ENCODE assay signal across 22 mouse cellular contexts in genomic region chr17:49346701-49347100, GRCm38 (mm10).
DNase-seq lines count a peak whose midpoint lies in the region; ATAC-seq and TF ChIP-seq lines count a peak whose summit lies in the region.
"Had no signal": no experiment of that assay in that cellular context is flagged by ENCODE, and none has a peak within 500 bp of the region (broad histone marks: within the 10 kb centered on the region; RNA-seq: fewer than 3 reads in every experiment).

No protein-coding gene starts in this region.

- no peaks in the 10 kb centered on the region for H3K36me3 ChIP-seq in embryonic facial prominence, embryonic 14.5 days (ENCODE audit: control insufficient read depth, insufficient read depth, low read length)
- no peaks in the 10 kb centered on the region for H3K36me3 ChIP-seq in embryonic facial prominence, embryonic 10.5 days (replicated peaks)
- H3K36me3 ChIP-seq in kidney, embryonic 16.5 days (ENCODE audit: insufficient read depth, low read length): no peaks in the 10 kb centered on the region
- H3K36me3 ChIP-seq: heart, embryonic 10.5 days; hindbrain, embryonic 10.5 days; limb, embryonic 13.5 days; liver, embryonic 15.5 days; midbrain, embryonic 12.5 days; neural tube, embryonic 12.5 days; stomach, embryonic 15.5 days had no signal

- WGBS in embryonic facial prominence, embryonic 14.5 days: 72% methylated on average over 5 of the region's 5 CpGs
- WGBS in embryonic facial prominence, embryonic 10.5 days: 92% methylated on average over 5 of the region's 5 CpGs
- 60% methylated on average over 5 of the region's 5 CpGs for WGBS in kidney, embryonic 16.5 days

- no peak for ATAC-seq in embryonic facial prominence, embryonic 14.5 days (ENCODE audit: low read depth)
- no peak for ATAC-seq in kidney, embryonic 16.5 days (ENCODE audit: low FRiP score, low TSS enrichment)
- no peak for ATAC-seq in erythroid progenitor cell, adult 5-6 weeks (replicated peaks; ENCODE audit: low FRiP score, poor library complexity, severe bottlenecking)
- no peak for ATAC-seq in activated CD4-positive, CD25-positive, alpha-beta regulatory T cell, adult 4 months
- ATAC-seq: forebrain, embryonic 13.5 days; Patski had no signal

- H3K27ac ChIP-seq in embryonic facial prominence, embryonic 14.5 days (replicated peaks; ENCODE audit: low read depth, low read length): no peak overlapping the region
- H3K27ac ChIP-seq in embryonic facial prominence, embryonic 10.5 days (replicated peaks): no peak overlapping the region
- no peak overlapping the region for H3K27ac ChIP-seq in layer of hippocampus, adult 2 months
- no peak overlapping the region for H3K27ac ChIP-seq in kidney, embryonic 16.5 days (ENCODE audit: low read length)
- H3K27ac ChIP-seq: forebrain, embryonic 13.5 days; heart, embryonic 10.5 days; hindbrain, embryonic 10.5 days; kidney, postnatal 0 days; limb, embryonic 13.5 days; liver, embryonic 15.5 days; midbrain, embryonic 12.5 days; neural tube, embryonic 12.5 days; stomach, embryonic 15.5 days had no signal

- TF ChIP-seq CTCF in layer of hippocampus, adult 2 months (conservative IDR thresholded peaks at IDR 0.05): no peak

- H3K27me3 ChIP-seq in embryonic facial prominence, embryonic 14.5 days (replicated peaks; ENCODE audit: control insufficient read depth, insufficient read depth, low read length): no peaks in the 10 kb centered on the region
- no peaks in the 10 kb centered on the region for H3K27me3 ChIP-seq in embryonic facial prominence, embryonic 10.5 days (replicated peaks; ENCODE audit: low read depth, poor library complexity, severe bottlenecking)
- no peaks in the 10 kb centered on the region for H3K27me3 ChIP-seq in kidney, embryonic 16.5 days (ENCODE audit: insufficient read depth, low read length)
- H3K27me3 ChIP-seq: forebrain, embryonic 13.5 days; limb, embryonic 13.5 days; liver, embryonic 15.5 days; midbrain, embryonic 12.5 days; neural tube, embryonic 12.5 days; stomach, embryonic 15.5 days had no signal

- H3K4me2 ChIP-seq in embryonic facial prominence, embryonic 14.5 days (ENCODE audit: low read depth, low read length): no peak overlapping the region
- no peak overlapping the region for H3K4me2 ChIP-seq in kidney, embryonic 16.5 days (replicated peaks; ENCODE audit: low read depth, low read length)
- H3K4me2 ChIP-seq: forebrain, embryonic 13.5 days; limb, embryonic 13.5 days; liver, embryonic 15.5 days; midbrain, embryonic 12.5 days; neural tube, embryonic 12.5 days; stomach, embryonic 15.5 days had no signal

- H3K4me3 ChIP-seq in embryonic facial prominence, embryonic 14.5 days (ENCODE audit: low read depth, low read length): no peak overlapping the region
- no peak overlapping the region for H3K4me3 ChIP-seq in embryonic facial prominence, embryonic 10.5 days
- no peak overlapping the region for H3K4me3 ChIP-seq in layer of hippocampus, adult 2 months
- no peak overlapping the region for H3K4me3 ChIP-seq in kidney, embryonic 16.5 days (ENCODE audit: low read length)
- H3K4me3 ChIP-seq: forebrain, embryonic 13.5 days; heart, embryonic 10.5 days; hindbrain, embryonic 10.5 days; limb, embryonic 13.5 days; liver, embryonic 15.5 days; midbrain, embryonic 12.5 days; neural tube, embryonic 12.5 days; stomach, embryonic 15.5 days had no signal

- no peak overlapping the region for H3K9ac ChIP-seq in embryonic facial prominence, embryonic 14.5 days (ENCODE audit: low read depth, low read length)
- no peak overlapping the region for H3K9ac ChIP-seq in kidney, embryonic 16.5 days (replicated peaks; ENCODE audit: low read length)
- H3K9ac ChIP-seq: forebrain, embryonic 13.5 days; limb, embryonic 13.5 days; liver, embryonic 15.5 days; midbrain, embryonic 12.5 days; neural tube, embryonic 12.5 days; stomach, embryonic 15.5 days had no signal

- intact Hi-C loops in left cerebral cortex, postnatal 36 days (cut with DNase I): no loop called here

- H3K4me1 ChIP-seq in embryonic facial prominence, embryonic 14.5 days (ENCODE audit: control insufficient read depth, insufficient read depth, low read length): no peaks in the 10 kb centered on the region
- H3K4me1 ChIP-seq in embryonic facial prominence, embryonic 10.5 days: no peaks in the 10 kb centered on the region
- no peaks in the 10 kb centered on the region for H3K4me1 ChIP-seq in kidney, embryonic 16.5 days (ENCODE audit: insufficient read depth, low read length)
- H3K4me1 ChIP-seq: forebrain, embryonic 13.5 days; heart, embryonic 10.5 days; hindbrain, embryonic 10.5 days; limb, embryonic 13.5 days; liver, embryonic 15.5 days; midbrain, embryonic 12.5 days; neural tube, embryonic 12.5 days; stomach, embryonic 15.5 days had no signal

- DNase-seq in embryonic facial prominence, embryonic 14.5 days (ENCODE audit: low spot score): peak; percentile 24
- no peak for DNase-seq in embryonic facial prominence, embryonic 10.5 days (ENCODE audit: low spot score)
- peak; percentile 5 to 35 for DNase-seq in layer of hippocampus, adult 2 months (ENCODE audit: low spot score in 2 of 2)
- DNase-seq in left cerebral cortex, postnatal 36 days (ENCODE audit: low spot score in 2 of 2): peak; percentile 36 to 43
- peak; percentile 54 for DNase-seq in telencephalon, adult 2 months (ENCODE audit: low read depth, low spot score)
- DNase-seq: adrenal gland, postnatal 14 days; cerebellum, adult 18-20 months; cerebellum, postnatal 25 days; kidney, adult 11 months had no signal

- no peaks in the 10 kb centered on the region for H3K9me3 ChIP-seq in embryonic facial prominence, embryonic 14.5 days (ENCODE audit: control insufficient read depth, low read length)
- H3K9me3 ChIP-seq in embryonic facial prominence, embryonic 10.5 days: no peaks in the 10 kb centered on the region
- no peaks in the 10 kb centered on the region for H3K9me3 ChIP-seq in kidney, embryonic 16.5 days (ENCODE audit: low read length)
- H3K9me3 ChIP-seq: forebrain, embryonic 13.5 days; heart, embryonic 10.5 days; liver, embryonic 15.5 days; midbrain, embryonic 12.5 days; neural tube, embryonic 12.5 days; stomach, embryonic 15.5 days had no signal
